In the genomic region with DNA sequence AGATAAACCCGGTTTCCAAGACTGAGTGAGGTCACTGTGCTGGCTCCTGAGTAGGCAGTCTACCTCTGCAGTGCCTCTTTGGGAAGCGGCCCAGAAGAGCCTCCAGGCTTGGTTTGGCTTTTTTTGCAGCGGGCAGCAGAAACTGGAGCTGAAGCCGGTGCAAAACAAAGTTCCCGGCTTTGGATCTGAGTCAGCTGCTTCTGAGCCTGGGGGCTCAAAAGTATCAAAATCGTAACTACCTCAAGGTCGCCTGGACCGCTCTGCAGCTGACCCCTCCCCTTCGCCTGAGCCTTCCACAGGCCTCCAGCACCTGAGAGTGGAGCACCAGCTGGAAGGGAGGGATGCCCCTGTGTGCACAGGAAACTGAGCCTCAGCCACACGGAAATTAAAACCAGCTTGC, we compare ENCODE assay signal across 11 mouse cellular contexts. TPM values are rescaled to one million over a fixed set of nuclear protein-coding genes. Genes with fewer than 3 reads are reported as not detected.
A peak's percentile ranks its signal among the peaks of the same experiment; 100 is the strongest.
DNase-seq lines count a peak whose midpoint lies in the region; ATAC-seq and TF ChIP-seq lines count a peak whose summit lies in the region.
"Had no signal": no experiment of that assay in that cellular context is flagged by ENCODE, and none has a peak within 500 bp of the region (broad histone marks: within the 10 kb centered on the region; RNA-seq: fewer than 3 reads in every experiment).

No protein-coding gene starts in this region.

- H3K36me3 ChIP-seq in kidney, embryonic 14.5 days (ENCODE audit: control insufficient read depth, insufficient read depth, low read length): no peaks in the 10 kb centered on the region
- no peaks in the 10 kb centered on the region for H3K36me3 ChIP-seq in embryonic facial prominence, embryonic 13.5 days
- no peaks in the 10 kb centered on the region for H3K36me3 ChIP-seq in limb, embryonic 12.5 days

- no peak overlapping the region for H3K4me2 ChIP-seq in kidney, embryonic 14.5 days (replicated peaks; ENCODE audit: low read depth, low read length)
- H3K4me2 ChIP-seq in embryonic facial prominence, embryonic 13.5 days: peak overlapping the region; percentile 40
- H3K4me2 ChIP-seq in limb, embryonic 12.5 days: peak overlapping the region; percentile 41

- H3K27me3 ChIP-seq in kidney, embryonic 14.5 days (ENCODE audit: control insufficient read depth, insufficient read depth, low read length): peaks cover 52% of the 10 kb centered on the region
- peaks cover 49% of the 10 kb centered on the region for H3K27me3 ChIP-seq in embryonic facial prominence, embryonic 13.5 days
- peaks cover 53% of the 10 kb centered on the region for H3K27me3 ChIP-seq in limb, embryonic 12.5 days

- ATAC-seq in kidney, embryonic 14.5 days (ENCODE audit: low FRiP score, low TSS enrichment): no peak
- ATAC-seq in embryonic facial prominence, embryonic 13.5 days (ENCODE audit: insufficient number of reproducible peaks, insufficient read depth, low FRiP score, low TSS enrichment, low read depth): peak; percentile 63; the same call in 1 of the 2 replicates
- ATAC-seq in limb, embryonic 12.5 days (ENCODE audit: insufficient number of reproducible peaks, insufficient read depth, low FRiP score, low TSS enrichment, low read depth): 0 out of 2 replicates have a peak, but pooled peaks have one; percentile 67
- ATAC-seq in megakaryocyte progenitor cell, adult 5-6 weeks (replicated peaks; ENCODE audit: poor library complexity): no peak

- WGBS in kidney, embryonic 14.5 days: 36% methylated on average over 10 of the region's 10 CpGs
- WGBS in embryonic facial prominence, embryonic 13.5 days: 7% methylated on average over 10 of the region's 10 CpGs
- 8% methylated on average over 10 of the region's 10 CpGs for WGBS in limb, embryonic 12.5 days

- H3K9ac ChIP-seq in kidney, embryonic 14.5 days (ENCODE audit: low read depth, low read length): no peak overlapping the region; the same call in 1 of the 2 replicates
- no peak overlapping the region for H3K9ac ChIP-seq in embryonic facial prominence, embryonic 13.5 days
- no peak overlapping the region; the same call in 1 of the 2 replicates for H3K9ac ChIP-seq in limb, embryonic 12.5 days (replicated peaks)

- no peaks in the 10 kb centered on the region for H3K9me3 ChIP-seq in kidney, embryonic 14.5 days (ENCODE audit: control insufficient read depth, low read length)
- H3K9me3 ChIP-seq in embryonic facial prominence, embryonic 13.5 days: no peaks in the 10 kb centered on the region
- no peaks in the 10 kb centered on the region for H3K9me3 ChIP-seq in limb, embryonic 12.5 days

- DNase-seq in kidney, adult 18-20 months: peak; percentile 80
- peak; percentile 26 for DNase-seq in brain, embryonic 14.5 days (ENCODE audit: low read depth)
- DNase-seq in left cerebral cortex, adult 18-20 months (ENCODE audit: low spot score in 2 of 2): no peak
- DNase-seq: heart, adult 18-20 months; lung, adult 18-20 months had no signal

- H3K27ac ChIP-seq in kidney, embryonic 14.5 days (ENCODE audit: low read depth, low read length): no peak overlapping the region
- H3K27ac ChIP-seq in embryonic facial prominence, embryonic 13.5 days: peak overlapping the region; percentile 76; the same call in 1 of the 2 replicates
- H3K27ac ChIP-seq in limb, embryonic 12.5 days: peak overlapping the region; percentile 72

- no peak overlapping the region for H3K4me3 ChIP-seq in kidney, embryonic 14.5 days (ENCODE audit: low read length)
- H3K4me3 ChIP-seq in embryonic facial prominence, embryonic 13.5 days: 0 out of 2 replicates have a peak overlapping the region, but pooled peaks have one; percentile 5
- H3K4me3 ChIP-seq in limb, embryonic 12.5 days (replicated peaks): 0 out of 2 replicates have a peak overlapping the region, but pooled peaks have one; percentile 3
- H3K4me3 ChIP-seq: erythroblast, embryonic 14.5 days had no signal

- TF ChIP-seq CTCF in brain, embryonic 14.5 days (IDR thresholded peaks at IDR 0.05; ENCODE audit: borderline replicate concordance, extremely low read depth, insufficient read depth, insufficient read length): no peak

- no peak for TF ChIP-seq POLR2A in brain, embryonic 14.5 days (IDR thresholded peaks at IDR 0.05; ENCODE audit: borderline replicate concordance, extremely low read depth, insufficient read depth, insufficient read length, poor library complexity, severe bottlenecking)

- no peaks in the 10 kb centered on the region for H3K4me1 ChIP-seq in kidney, embryonic 14.5 days (ENCODE audit: control insufficient read depth, insufficient read depth, low read length)
- peaks cover 34% of the 10 kb centered on the region for H3K4me1 ChIP-seq in embryonic facial prominence, embryonic 13.5 days
- H3K4me1 ChIP-seq in limb, embryonic 12.5 days (replicated peaks): peaks cover 34% of the 10 kb centered on the region

RNA-seq across cellular contexts. Expression of gene Sez6, which starts 13.4 kb away (rescaled TPM):
- polyA plus RNA-seq in kidney, embryonic 14.5 days (2014; fragmentation: Nextera tagmentation; extraction: Ambion mirVana): not detected in 2 replicates
- 173 and 174 TPM in 2 replicates for polyA plus RNA-seq in brain, embryonic 14.5 days (2012; rRNA removed)
- 1.5 and 2.6 TPM in 2 replicates for polyA plus RNA-seq in embryonic facial prominence, embryonic 13.5 days (2015; fragmentation: Nextera tagmentation; extraction: Ambion mirVana)
- 0.06 TPM in 1 of 2 replicates, not detected in the other for polyA plus RNA-seq in limb, embryonic 12.5 days (2016; fragmentation: Nextera tagmentation; extraction: Ambion mirVana)
- total RNA-seq in left cerebral cortex, adult 18-20 months (2021): 100 to 1,000 TPM; 145 to 154 TPM
- total RNA-seq in megakaryocyte progenitor cell, adult 5-6 weeks (2015): not detected in 2 replicates
- not detected in 2 replicates for total RNA-seq in megakaryocyte progenitor cell, adult 5-6 weeks (2017)
- polyA plus RNA-seq: erythroblast, embryonic 14.5 days; spleen, adult 2 months had no signal

RNA-seq across cellular contexts. Expression of gene Pipox, which starts 23.3 kb away (rescaled TPM):
- polyA plus RNA-seq in kidney, embryonic 14.5 days (2014; fragmentation: Nextera tagmentation; extraction: Ambion mirVana): 3.2 and 6.2 TPM in 2 replicates
- 10.0 and 19.2 TPM in 2 replicates for polyA plus RNA-seq in brain, embryonic 14.5 days (2012; rRNA removed)
- 1.1 and 1.3 TPM in 2 replicates for polyA plus RNA-seq in embryonic facial prominence, embryonic 13.5 days (2015; fragmentation: Nextera tagmentation; extraction: Ambion mirVana)
- 0.41 and 0.66 TPM in 2 replicates for polyA plus RNA-seq in limb, embryonic 12.5 days (2016; fragmentation: Nextera tagmentation; extraction: Ambion mirVana)
- 1 to 10 TPM in 1 of 2 experiments, under 1 TPM in 1; 0.81 to 1.2 TPM for total RNA-seq in left cerebral cortex, adult 18-20 months (2021)
- not detected in 2 replicates for total RNA-seq in megakaryocyte progenitor cell, adult 5-6 weeks (2015)
- total RNA-seq in megakaryocyte progenitor cell, adult 5-6 weeks (2017): 0.17 and 0.44 TPM in 2 replicates
- polyA plus RNA-seq: erythroblast, embryonic 14.5 days had no signal

Comparison
In these comparisons a context has a peak if more than half of its experiments do, and no peak if none do; other contexts are left out.
1. DNase-seq: peak in kidney, adult 18-20 months (single experiment) and brain, embryonic 14.5 days (single experiment); none in left cerebral cortex, adult 18-20 months (0 of 2).
2. ATAC-seq: peak in embryonic facial prominence, embryonic 13.5 days (single experiment) and limb, embryonic 12.5 days (single experiment); none in kidney, embryonic 14.5 days (single experiment) and megakaryocyte progenitor cell, adult 5-6 weeks (single experiment).
3. RNA of gene Sez6, which starts 13.4 kb away (polyA plus RNA-seq): 173 to 174 TPM in brain, embryonic 14.5 days; 1.5 to 2.6 TPM in embryonic facial prominence, embryonic 13.5 days, not detected in kidney, embryonic 14.5 days and 0.06 TPM in limb, embryonic 12.5 days; every median in the first group is over 10 times any median in the second.